In the genomic region with DNA sequence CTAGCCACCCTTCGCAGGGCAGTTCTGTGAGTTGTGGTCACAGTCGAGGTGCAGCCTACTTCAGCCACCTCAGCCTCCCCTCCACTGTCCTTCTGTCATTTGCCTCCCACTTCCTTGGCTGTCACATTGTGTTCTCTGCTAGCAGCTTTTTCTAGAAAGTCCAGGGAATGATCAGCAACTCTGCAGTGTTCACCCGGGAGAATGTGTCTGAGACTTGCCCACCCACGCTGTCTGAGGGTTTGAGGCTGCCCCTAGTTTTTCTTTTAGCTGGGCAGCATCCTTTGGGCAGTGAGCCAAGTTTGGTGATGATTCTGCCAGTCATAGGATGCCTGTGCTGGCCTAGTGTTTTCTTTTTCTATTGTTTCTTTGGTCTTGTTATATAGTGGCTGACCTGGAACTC, we compare ENCODE assay signal across 9 mouse cellular contexts. TPM values are rescaled to one million over a fixed set of nuclear protein-coding genes. Genes with fewer than 3 reads are reported as not detected.
A peak's percentile ranks its signal among the peaks of the same experiment; 100 is the strongest.
DNase-seq lines count a peak whose midpoint lies in the region; ATAC-seq and TF ChIP-seq lines count a peak whose summit lies in the region.
"Had no signal": no experiment of that assay in that cellular context is flagged by ENCODE, and none has a peak within 500 bp of the region (broad histone marks: within the 10 kb centered on the region; RNA-seq: fewer than 3 reads in every experiment).

No protein-coding gene starts in this region.

- H3K27me3 ChIP-seq in forebrain, embryonic 16.5 days (replicated peaks; ENCODE audit: control insufficient read depth, insufficient read depth, low read length) = no peaks in the 10 kb centered on the region
- no peaks in the 10 kb centered on the region for H3K27me3 ChIP-seq in liver, embryonic 12.5 days (replicated peaks)

- no peak overlapping the region for H3K9ac ChIP-seq in forebrain, embryonic 16.5 days (replicated peaks; ENCODE audit: low read depth, low read length)
- H3K9ac ChIP-seq in liver, embryonic 12.5 days = peak overlapping the region; percentile 96

- peak overlapping the region; percentile 70 for H3K4me3 ChIP-seq in layer of hippocampus, adult 2 months
- peak overlapping the region; percentile 91 for H3K4me3 ChIP-seq in bone marrow macrophage, adult 2 months (ENCODE audit: insufficient read depth, low read length)
- peak overlapping the region; percentile 0; the same call in 1 of the 2 replicates for H3K4me3 ChIP-seq in forebrain, embryonic 16.5 days (replicated peaks; ENCODE audit: low read length)
- H3K4me3 ChIP-seq in liver, embryonic 12.5 days = peak overlapping the region; percentile 97

- no peak for TF ChIP-seq POLR2A in bone marrow macrophage, adult 2 months (IDR thresholded peaks at IDR 0.05; ENCODE audit: borderline replicate concordance, low read depth, low read length)

- no peak for TF ChIP-seq CTCF in layer of hippocampus, adult 2 months (conservative IDR thresholded peaks at IDR 0.05)
- TF ChIP-seq CTCF in bone marrow macrophage, adult 2 months (IDR thresholded peaks at IDR 0.05; ENCODE audit: low read depth, low read length) = no peak

- no peaks in the 10 kb centered on the region for H3K36me3 ChIP-seq in forebrain, embryonic 16.5 days (ENCODE audit: control insufficient read depth, insufficient read depth)
- H3K36me3 ChIP-seq in liver, embryonic 12.5 days = 0 out of 2 replicates have a peak, but pooled peaks cover 2% of the 10 kb centered on the region

- no peak for ATAC-seq in forebrain, embryonic 16.5 days
- ATAC-seq in liver, embryonic 12.5 days = no peak
- no peak for ATAC-seq in megakaryocyte progenitor cell, adult 5-6 weeks (replicated peaks; ENCODE audit: poor library complexity)
- ATAC-seq in granulocyte monocyte progenitor cell, adult 5-6 weeks (replicated peaks; ENCODE audit: poor library complexity, severe bottlenecking) = no peak

- peak overlapping the region; percentile 97 for H3K4me2 ChIP-seq in forebrain, embryonic 16.5 days (ENCODE audit: low read length)
- peak overlapping the region; percentile 87 for H3K4me2 ChIP-seq in liver, embryonic 12.5 days

- no peaks in the 10 kb centered on the region for H3K9me3 ChIP-seq in forebrain, embryonic 16.5 days (ENCODE audit: control insufficient read depth, low read length)
- no peaks in the 10 kb centered on the region for H3K9me3 ChIP-seq in liver, embryonic 12.5 days (replicated peaks)

- no peak for DNase-seq in layer of hippocampus, adult 2 months (ENCODE audit: low spot score in 2 of 2)
- no peak for DNase-seq in layer of hippocampus, postnatal 25 days (ENCODE audit: extremely low spot score in 1 of 2, low spot score in 1 of 2)
- peak; percentile 54 for DNase-seq in testis, postnatal 14 days (ENCODE audit: low spot score)

- WGBS in forebrain, embryonic 16.5 days = 66% methylated on average over 4 of the region's 4 CpGs
- 56% methylated on average over 4 of the region's 4 CpGs for WGBS in liver, embryonic 12.5 days (ENCODE audit: insufficient replicate concordance)

- peak overlapping the region; percentile 95 for H3K27ac ChIP-seq in layer of hippocampus, adult 2 months
- no peak overlapping the region for H3K27ac ChIP-seq in bone marrow macrophage, adult 2 months (ENCODE audit: insufficient read depth, low read depth, low read length)
- H3K27ac ChIP-seq in forebrain, embryonic 16.5 days (ENCODE audit: low read length) = no peak overlapping the region
- peak overlapping the region; percentile 87; the same call in 1 of the 2 replicates for H3K27ac ChIP-seq in liver, embryonic 12.5 days

- peaks cover 65% of the 10 kb centered on the region for H3K4me1 ChIP-seq in bone marrow macrophage, adult 2 months (ENCODE audit: control insufficient read depth, insufficient read depth, low read length)
- peaks cover 48% of the 10 kb centered on the region for H3K4me1 ChIP-seq in forebrain, embryonic 16.5 days (replicated peaks; ENCODE audit: control insufficient read depth, insufficient read depth, low read length)
- H3K4me1 ChIP-seq in liver, embryonic 12.5 days = peaks cover 80% of the 10 kb centered on the region

RNA-seq across cellular contexts. Expression of a gene that starts 2.0 kb away (rescaled TPM):
- total RNA-seq in layer of hippocampus, adult 2 months (2021) = 10 to 100 TPM; 52.0 to 63.6 TPM
- 10 to 100 TPM; 39.9 to 60.6 TPM for total RNA-seq in layer of hippocampus, postnatal 25 days (2021)
- polyA plus RNA-seq in bone marrow macrophage, adult 2 months (2012; ENCODE audit: insufficient read depth, insufficient read length, missing spikeins) = 20.9 and 22.1 TPM in 2 replicates
- polyA plus RNA-seq in forebrain, embryonic 16.5 days (2015; fragmentation: Nextera tagmentation; extraction: Ambion mirVana) = 17.4 and 22.5 TPM in 2 replicates
- 15.7 TPM in 2 replicates for polyA plus RNA-seq in liver, embryonic 12.5 days (2016; fragmentation: Nextera tagmentation; extraction: Ambion mirVana)
- total RNA-seq in megakaryocyte progenitor cell, adult 5-6 weeks (2015) = 29.2 and 34.8 TPM in 2 replicates
- 9.0 and 9.7 TPM in 2 replicates for total RNA-seq in megakaryocyte progenitor cell, adult 5-6 weeks (2017)
- 41.6 and 52.6 TPM in 2 replicates for total RNA-seq in granulocyte monocyte progenitor cell, adult 5-6 weeks (2014; fragmentation: Nextera tagmentation)
- 9.7 and 13.4 TPM in 2 replicates for total RNA-seq in granulocyte monocyte progenitor cell, adult 5-6 weeks (2017)

RNA-seq across cellular contexts. Expression of a gene that starts 14.9 kb away (rescaled TPM):
- total RNA-seq in layer of hippocampus, adult 2 months (2021) = 100 to 1,000 TPM; 145 to 153 TPM
- total RNA-seq in layer of hippocampus, postnatal 25 days (2021) = 100 to 1,000 TPM; 128 to 143 TPM
- 121 and 129 TPM in 2 replicates for polyA plus RNA-seq in bone marrow macrophage, adult 2 months (2012; ENCODE audit: insufficient read depth, insufficient read length, missing spikeins)
- 101 and 102 TPM in 2 replicates for polyA plus RNA-seq in forebrain, embryonic 16.5 days (2015; fragmentation: Nextera tagmentation; extraction: Ambion mirVana)
- 36.5 and 38.2 TPM in 2 replicates for polyA plus RNA-seq in liver, embryonic 12.5 days (2016; fragmentation: Nextera tagmentation; extraction: Ambion mirVana)
- total RNA-seq in megakaryocyte progenitor cell, adult 5-6 weeks (2015) = 31.5 and 40.3 TPM in 2 replicates
- 34.7 and 48.7 TPM in 2 replicates for total RNA-seq in megakaryocyte progenitor cell, adult 5-6 weeks (2017)
- total RNA-seq in granulocyte monocyte progenitor cell, adult 5-6 weeks (2014; fragmentation: Nextera tagmentation) = 43.2 and 47.8 TPM in 2 replicates
- 34.5 and 42.2 TPM in 2 replicates for total RNA-seq in granulocyte monocyte progenitor cell, adult 5-6 weeks (2017)

RNA-seq across cellular contexts. Expression of a gene that starts 41.0 kb away (rescaled TPM):
- total RNA-seq in layer of hippocampus, adult 2 months (2021) = 10 to 100 TPM; 51.7 to 55.1 TPM
- total RNA-seq in layer of hippocampus, postnatal 25 days (2021) = 10 to 100 TPM; 46.2 to 52.0 TPM
- polyA plus RNA-seq in bone marrow macrophage, adult 2 months (2012; ENCODE audit: insufficient read depth, insufficient read length, missing spikeins) = 38.5 and 51.4 TPM in 2 replicates
- 62.6 and 65.1 TPM in 2 replicates for polyA plus RNA-seq in forebrain, embryonic 16.5 days (2015; fragmentation: Nextera tagmentation; extraction: Ambion mirVana)
- polyA plus RNA-seq in liver, embryonic 12.5 days (2016; fragmentation: Nextera tagmentation; extraction: Ambion mirVana) = 53.5 and 54.1 TPM in 2 replicates
- total RNA-seq in megakaryocyte progenitor cell, adult 5-6 weeks (2015) = 74.9 and 78.4 TPM in 2 replicates
- 11.5 and 19.0 TPM in 2 replicates for total RNA-seq in megakaryocyte progenitor cell, adult 5-6 weeks (2017)
- total RNA-seq in granulocyte monocyte progenitor cell, adult 5-6 weeks (2014; fragmentation: Nextera tagmentation) = 88.0 and 106 TPM in 2 replicates
- total RNA-seq in granulocyte monocyte progenitor cell, adult 5-6 weeks (2017) = 13.8 and 18.3 TPM in 2 replicates

RNA-seq across cellular contexts. Expression of a gene that starts 41.5 kb away (rescaled TPM):
- 10 to 100 TPM; 68.4 to 76.3 TPM for total RNA-seq in layer of hippocampus, adult 2 months (2021)
- 10 to 100 TPM; 63.6 to 71.6 TPM for total RNA-seq in layer of hippocampus, postnatal 25 days (2021)
- polyA plus RNA-seq in bone marrow macrophage, adult 2 months (2012; ENCODE audit: insufficient read depth, insufficient read length, missing spikeins) = 117 and 122 TPM in 2 replicates
- 129 and 143 TPM in 2 replicates for polyA plus RNA-seq in forebrain, embryonic 16.5 days (2015; fragmentation: Nextera tagmentation; extraction: Ambion mirVana)
- 134 and 137 TPM in 2 replicates for polyA plus RNA-seq in liver, embryonic 12.5 days (2016; fragmentation: Nextera tagmentation; extraction: Ambion mirVana)
- total RNA-seq in megakaryocyte progenitor cell, adult 5-6 weeks (2015) = 64.8 and 78.7 TPM in 2 replicates
- 32.6 and 43.9 TPM in 2 replicates for total RNA-seq in megakaryocyte progenitor cell, adult 5-6 weeks (2017)
- total RNA-seq in granulocyte monocyte progenitor cell, adult 5-6 weeks (2014; fragmentation: Nextera tagmentation) = 99.1 and 108 TPM in 2 replicates
- 33.0 and 33.7 TPM in 2 replicates for total RNA-seq in granulocyte monocyte progenitor cell, adult 5-6 weeks (2017)

RNA-seq across cellular contexts. Expression of a gene that starts 48.1 kb away (rescaled TPM):
- total RNA-seq in layer of hippocampus, adult 2 months (2021) = 1 to 10 TPM; 2.7 to 5.3 TPM
- 1 to 10 TPM; 2.3 to 3.2 TPM for total RNA-seq in layer of hippocampus, postnatal 25 days (2021)
- polyA plus RNA-seq in bone marrow macrophage, adult 2 months (2012; ENCODE audit: insufficient read depth, insufficient read length, missing spikeins) = not detected in 2 replicates
- polyA plus RNA-seq in forebrain, embryonic 16.5 days (2015; fragmentation: Nextera tagmentation; extraction: Ambion mirVana) = 0.15 TPM in 1 of 2 replicates, not detected in the other
- 0.07 TPM in 1 of 2 replicates, not detected in the other for polyA plus RNA-seq in liver, embryonic 12.5 days (2016; fragmentation: Nextera tagmentation; extraction: Ambion mirVana)
- total RNA-seq in megakaryocyte progenitor cell, adult 5-6 weeks (2015) = not detected in 2 replicates
- 0.14 TPM in 1 of 2 replicates, not detected in the other for total RNA-seq in megakaryocyte progenitor cell, adult 5-6 weeks (2017)
- total RNA-seq in granulocyte monocyte progenitor cell, adult 5-6 weeks (2014; fragmentation: Nextera tagmentation) = not detected in 2 replicates
- 0.15 TPM in 1 of 2 replicates, not detected in the other for total RNA-seq in granulocyte monocyte progenitor cell, adult 5-6 weeks (2017)
- total RNA-seq: common myeloid progenitor, adult 5-6 weeks had no signal

Comparison
In these comparisons a context has a peak if more than half of its experiments do, and no peak if none do; other contexts are left out.
1. H3K27ac ChIP-seq: peak in layer of hippocampus, adult 2 months (single experiment) and liver, embryonic 12.5 days (single experiment); none in bone marrow macrophage, adult 2 months (single experiment) and forebrain, embryonic 16.5 days (single experiment).
2. H3K4me3 ChIP-seq: peak in every context shown above with its lines; median percentile 97 in liver, embryonic 12.5 days; 91 in bone marrow macrophage, adult 2 months; 70 in layer of hippocampus, adult 2 months; 0 in forebrain, embryonic 16.5 days.